Mouse (Mus musculus): ENCODE results near the gene Mov10.

- no peak for TF ChIP-seq CTCF (conservative IDR thresholded peaks at IDR 0.05; ENCODE audit: insufficient read depth, insufficient read length, low read depth, low read length)
- TF ChIP-seq POLR2A (IDR thresholded peaks at IDR 0.05; ENCODE audit: low read depth, low read length): no peak
Observed at GRCm38 (mm10) chr3:104791671-104792070, 26.7 kb downstream of the Mov10 start.

All from kidney, adult 2 months (tissue).